9 mouse cellular contexts compared by ENCODE assay signal in the genomic region with DNA sequence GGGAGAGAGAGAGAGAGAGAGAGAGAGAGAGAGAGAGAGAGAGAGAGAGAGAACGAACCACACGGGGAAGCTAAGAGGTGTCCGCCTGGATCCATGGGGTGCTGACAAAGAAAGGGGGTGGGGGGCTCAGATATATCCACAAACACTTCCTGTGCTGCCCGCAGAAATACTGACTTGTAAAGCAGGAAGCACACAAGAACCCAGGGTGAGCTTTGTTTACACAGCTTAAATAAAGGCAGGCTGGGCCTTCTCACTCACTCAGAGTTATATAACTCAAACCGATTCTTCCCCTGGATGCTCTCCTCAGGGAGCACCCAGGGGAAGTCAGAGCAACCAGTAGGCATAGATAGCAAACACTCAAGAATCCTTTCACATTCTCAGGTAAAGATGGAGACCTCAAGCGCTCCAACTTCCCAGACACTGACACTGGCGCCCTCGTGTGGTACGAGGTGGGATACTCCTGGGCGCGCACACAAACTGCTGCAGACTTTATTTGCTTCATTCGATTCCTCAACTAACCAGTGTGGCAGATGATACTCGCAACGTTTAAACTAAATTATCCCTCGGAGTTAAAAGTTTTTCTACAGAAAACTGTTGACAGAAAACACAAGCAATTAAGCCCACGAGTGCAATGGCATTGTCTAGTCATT. TPM values are rescaled to one million over a fixed set of nuclear protein-coding genes. Genes with fewer than 3 reads are reported as not detected.
DNase-seq lines count a peak whose midpoint lies in the region; ATAC-seq lines count a peak whose summit lies in the region.
"Had no signal": no experiment of that assay in that cellular context is flagged by ENCODE, and none has a peak within 500 bp of the region (broad histone marks: within the 10 kb centered on the region; RNA-seq: fewer than 3 reads in every experiment).

No protein-coding gene starts in this region.

- WGBS in hindbrain, embryonic 15.5 days: 30% methylated on average over 16 of the region's 16 CpGs

- no peaks in the 10 kb centered on the region for H3K9me3 ChIP-seq in hindbrain, embryonic 15.5 days
- H3K9me3 ChIP-seq: neural tube, embryonic 13.5 days had no signal

- no peaks in the 10 kb centered on the region for H3K36me3 ChIP-seq in hindbrain, embryonic 15.5 days
- H3K36me3 ChIP-seq: neural tube, embryonic 13.5 days had no signal

- H3K4me2 ChIP-seq in hindbrain, embryonic 15.5 days: 0 out of 2 replicates have a peak overlapping the region, but pooled peaks have one; percentile 0
- H3K4me2 ChIP-seq: neural tube, embryonic 13.5 days had no signal

- H3K4me1 ChIP-seq in hindbrain, embryonic 15.5 days (replicated peaks): no peaks in the 10 kb centered on the region
- H3K4me1 ChIP-seq: neural tube, embryonic 13.5 days had no signal

- H3K27me3 ChIP-seq in hindbrain, embryonic 15.5 days: no peaks in the 10 kb centered on the region
- H3K27me3 ChIP-seq: neural tube, embryonic 13.5 days had no signal

- no peak overlapping the region for H3K27ac ChIP-seq in hindbrain, embryonic 15.5 days (replicated peaks)
- H3K27ac ChIP-seq: neural tube, embryonic 13.5 days had no signal

- ATAC-seq in hindbrain, embryonic 15.5 days (ENCODE audit: low FRiP score, low read depth): no peak
- ATAC-seq in megakaryocyte, adult 5-6 weeks (ENCODE audit: poor library complexity, severe bottlenecking): peak; percentile 99

- H3K4me3 ChIP-seq in hindbrain, embryonic 15.5 days: no peak overlapping the region
- H3K4me3 ChIP-seq: neural tube, embryonic 13.5 days had no signal

- no peak overlapping the region for H3K9ac ChIP-seq in hindbrain, embryonic 15.5 days
- H3K9ac ChIP-seq: neural tube, embryonic 13.5 days had no signal

- peak; percentile 69 for DNase-seq in Muller cell, postnatal 12 days (ENCODE audit: inconsistent ontology term)
- DNase-seq in cerebellum, adult 8-10 months: peak; percentile 10
- DNase-seq in frontal cortex, adult 2 months (ENCODE audit: extremely low spot score in 1 of 2, low spot score in 1 of 2): peak; percentile 4 to 76
- peak; percentile 32 for DNase-seq in left cerebral cortex, adult 11 months (ENCODE audit: low spot score)
- peak; percentile 84 for DNase-seq in right cerebral cortex, postnatal 4 days
- peak; percentile 50 to 78 for DNase-seq in urinary bladder, postnatal 4 days (ENCODE audit: low spot score in 2 of 2)

RNA-seq across cellular contexts. Expression of gene Zp3r, which starts 4.5 kb away (rescaled TPM):
- not detected in 2 replicates for polyA plus RNA-seq in frontal cortex, adult 2 months (2012; rRNA removed)
- polyA plus RNA-seq in hindbrain, embryonic 15.5 days (2015; fragmentation: Nextera tagmentation; extraction: Ambion mirVana): not detected in 2 replicates
- not detected in 2 replicates for total RNA-seq in megakaryocyte, adult 5-6 weeks (2015)
- total RNA-seq in megakaryocyte, adult 5-6 weeks (2017): not detected in 2 replicates
- polyA plus RNA-seq: neural tube, embryonic 13.5 days had no signal

RNA-seq across cellular contexts. Expression of gene C4bp, which starts 27.5 kb away (rescaled TPM):
- 0.02 TPM in 1 of 2 replicates, not detected in the other for polyA plus RNA-seq in frontal cortex, adult 2 months (2012; rRNA removed)
- not detected in 2 replicates for polyA plus RNA-seq in hindbrain, embryonic 15.5 days (2015; fragmentation: Nextera tagmentation; extraction: Ambion mirVana)
- total RNA-seq in megakaryocyte, adult 5-6 weeks (2015): not detected in 2 replicates
- not detected in 2 replicates for total RNA-seq in megakaryocyte, adult 5-6 weeks (2017)
- polyA plus RNA-seq: neural tube, embryonic 13.5 days had no signal

Comparison
In these comparisons a context has a peak if more than half of its experiments do, and no peak if none do; other contexts are left out.
1. DNase-seq: peak in every context shown above with its lines; median percentile 84 in right cerebral cortex, postnatal 4 days; 69 in Muller cell, postnatal 12 days; 64 in urinary bladder, postnatal 4 days; 40 in frontal cortex, adult 2 months; 32 in left cerebral cortex, adult 11 months; 10 in cerebellum, adult 8-10 months.